Mouse (Mus musculus) left cerebral cortex, postnatal 14 days (tissue): ENCODE results near the gene Lingo1. TPM values are rescaled to one million over a fixed set of nuclear protein-coding genes. Genes with fewer than 3 reads are reported as not detected.

Experiments used
- DNase-seq, 2 experiments: peaks; one replicate each; pipeline ENCODE4 v3.0.0; 2021 to 2022; ENCODE audit warnings: low spot score in 2 of 2, mixed read lengths in 1 of 2
- intact Hi-C: fragments of 180-260 bp; cut with DNase I; formaldehyde crosslinking; loops from one replicate; pipeline ENCODE4 v1.15.1; 2025
- total RNA-seq, 2 experiments: library from RNA; stranded (reverse); gene quantifications; 2 replicates each; pipeline ENCODE4 v1.2.3; 2021

The Lingo1 gene
- total RNA-seq, 2 experiments from 2014 or later, result 490 to 503 TPM

- no peak for DNase-seq
- intact Hi-C loops, result no loop called here
These were observed 4.5 kb downstream of the Lingo1 start for GRCm38 (mm10) chr9:56791696-56792261.

GRCm38 (mm10) chr9:56784576-56784975 is 11.7 kb downstream of the Lingo1 start:
- intact Hi-C loops, result no loop called here
- no peak for DNase-seq

GRCm38 (mm10) chr9:56776881-56777801 is 19.1 kb downstream of the Lingo1 start:
- DNase-seq, result peak in 1 of 2 experiments; percentile 65
- intact Hi-C loops, result no loop called here

- no peak for DNase-seq
- intact Hi-C loops, result no loop called here
These were observed 20.9 kb downstream of the Lingo1 start for GRCm38 (mm10) chr9:56775161-56775934.

- DNase-seq, result peak; percentile 66 to 79
- intact Hi-C loops, result loop anchor here (5.0 kb wide), 1 partner anchor 47 kb away; no protein-coding TSS in a partner anchor
These were observed 22.0 kb downstream of the Lingo1 start for GRCm38 (mm10) chr9:56774231-56774630.

GRCm38 (mm10) chr9:56773666-56774065 is 22.6 kb downstream of the Lingo1 start:
- DNase-seq, result no peak
- intact Hi-C loops, result loop anchor here (5.0 kb wide), 1 partner anchor 46 kb away; no protein-coding TSS in a partner anchor

GRCm38 (mm10) chr9:56767653-56768136 is 28.6 kb downstream of the Lingo1 start:
- intact Hi-C loops, result no loop called here
- DNase-seq, result peak; percentile 38 to 41

- intact Hi-C loops, result no loop called here
- no peak for DNase-seq
These were observed 29.5 kb downstream of the Lingo1 start for GRCm38 (mm10) chr9:56766629-56767357.

- DNase-seq, result peak; percentile 56 to 62
- intact Hi-C loops, result no loop called here
These were observed 34.1 kb downstream of the Lingo1 start for GRCm38 (mm10) chr9:56762106-56762562.

- intact Hi-C loops, result no loop called here
- peak in 1 of 2 experiments; percentile 52 for DNase-seq
These were observed 38.5 kb downstream of the Lingo1 start for GRCm38 (mm10) chr9:56757791-56758190.

GRCm38 (mm10) chr9:56755119-56755518 is 41.1 kb downstream of the Lingo1 start:
- no peak for DNase-seq
- intact Hi-C loops, result no loop called here

GRCm38 (mm10) chr9:56753386-56753785 is 42.9 kb downstream of the Lingo1 start:
- DNase-seq, result no peak
- intact Hi-C loops, result no loop called here

- intact Hi-C loops, result no loop called here
These were observed 48.2 kb downstream of the Lingo1 start for GRCm38 (mm10) chr9:56748056-56748455.

GRCm38 (mm10) chr9:56746926-56747294 is 49.4 kb downstream of the Lingo1 start:
- intact Hi-C loops, result no loop called here
- DNase-seq, result no peak

More at GRCm38 (mm10) chr9:56748056-56748455, 48.2 kb downstream of the Lingo1 start:
- no peak for DNase-seq

GRCm38 (mm10) chr9:56746195-56746925 is 49.9 kb downstream of the Lingo1 start:
- no peak for DNase-seq
- intact Hi-C loops, result no loop called here

GRCm38 (mm10) chr9:56744369-56744768 is 51.9 kb downstream of the Lingo1 start:
- DNase-seq, result peak in 1 of 2 experiments; percentile 46
- intact Hi-C loops, result no loop called here

GRCm38 (mm10) chr9:56739181-56739737 is 57.0 kb downstream of the Lingo1 start:
- DNase-seq, result no peak
- intact Hi-C loops, result loop anchor here (5.0 kb wide), 1 partner anchor 58 kb away; the partner anchor contains the start of gene Lingo1
